Mouse (Mus musculus): ENCODE data around the gene Ankrd33. TPM values are rescaled to one million over a fixed set of nuclear protein-coding genes. Genes with fewer than 3 reads are reported as not detected.
A peak's percentile ranks its signal among the peaks of the same experiment; 100 is the strongest.

Gene Ankrd33
- polyA plus RNA-seq, 1 experiment from 2014 or later: not detected

DNA sequence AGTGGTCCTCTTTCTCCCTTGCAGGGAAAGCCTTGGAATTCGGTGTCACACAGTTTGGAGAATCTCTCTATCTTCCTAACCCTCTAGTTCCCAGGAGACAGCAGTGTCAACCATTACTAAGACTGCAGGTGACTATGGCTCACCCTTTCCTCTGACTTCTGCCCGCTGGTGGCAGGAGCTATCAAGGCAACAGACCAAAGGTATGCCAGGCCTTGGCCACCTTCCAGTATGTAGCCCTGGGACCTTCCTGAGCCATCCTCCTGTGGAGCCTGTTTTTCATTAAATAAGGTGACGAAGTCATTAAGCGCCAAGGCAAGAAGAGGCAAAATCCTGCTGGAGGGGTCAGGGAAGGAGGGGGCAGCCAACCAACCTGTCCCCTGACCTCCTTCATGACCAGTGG, 40.4 kb upstream of the Ankrd33 start:
- Histone ChIP-seq H3K4me1 (ENCODE audit: insufficient read depth, low read length) (peaks cover 80% of the 10 kb centered on the region), H3K27ac (ENCODE audit: low read length) (peak overlapping the region; percentile 97), H3K9me3 (ENCODE audit: low read length) (no peaks in the 10 kb centered on the region), H3K36me3 (ENCODE audit: insufficient read depth, low read length) (no peaks in the 10 kb centered on the region), H3K4me2 (replicated peaks; ENCODE audit: low read depth, low read length) (peak overlapping the region; percentile 80; the same call in 1 of the 2 replicates), H3K9ac (replicated peaks; ENCODE audit: low read length) (no peak overlapping the region), H3K27me3 (ENCODE audit: insufficient read depth, low read length) (no peaks in the 10 kb centered on the region), H3K4me3 (ENCODE audit: low read length) (no peak overlapping the region)
- ATAC-seq (ENCODE audit: low FRiP score, low TSS enrichment): no peak
- WGBS: 61% methylated on average over 4 of the region's 4 CpGs

DNA sequence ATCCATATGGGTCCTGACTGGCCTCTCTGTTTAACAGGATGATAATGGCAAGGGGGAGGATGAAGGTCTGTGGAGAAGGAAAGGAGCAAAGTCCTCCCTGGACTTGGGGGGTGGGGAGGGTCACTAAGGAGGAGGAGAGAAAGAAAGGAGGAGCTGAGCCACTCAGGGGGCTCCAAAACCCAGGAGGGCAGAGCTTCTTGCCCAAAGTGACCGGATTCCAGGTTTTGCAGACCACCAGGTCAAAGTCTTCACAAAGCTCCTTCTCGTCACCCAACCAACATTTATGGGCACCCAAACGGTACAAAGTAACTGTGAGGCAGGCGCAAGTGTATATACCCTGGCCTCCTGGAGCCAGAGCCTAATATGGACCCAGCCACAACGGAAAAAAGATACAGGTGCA, 39.9 kb upstream of the Ankrd33 start:
- no peak for ATAC-seq (ENCODE audit: low FRiP score, low TSS enrichment)
- Histone ChIP-seq H3K4me1 (ENCODE audit: insufficient read depth, low read length) (peaks cover 79% of the 10 kb centered on the region), H3K4me3 (ENCODE audit: low read length) (peak overlapping the region; percentile 81), H3K4me2 (replicated peaks; ENCODE audit: low read depth, low read length) (peak overlapping the region; percentile 80), H3K36me3 (ENCODE audit: insufficient read depth, low read length) (no peaks in the 10 kb centered on the region), H3K9me3 (ENCODE audit: low read length) (no peaks in the 10 kb centered on the region), H3K27ac (ENCODE audit: low read length) (peak overlapping the region; percentile 97), H3K27me3 (ENCODE audit: insufficient read depth, low read length) (no peaks in the 10 kb centered on the region), H3K9ac (replicated peaks; ENCODE audit: low read length) (peak overlapping the region; percentile 96)
- WGBS: 23% methylated on average over 5 of the region's 5 CpGs

DNA sequence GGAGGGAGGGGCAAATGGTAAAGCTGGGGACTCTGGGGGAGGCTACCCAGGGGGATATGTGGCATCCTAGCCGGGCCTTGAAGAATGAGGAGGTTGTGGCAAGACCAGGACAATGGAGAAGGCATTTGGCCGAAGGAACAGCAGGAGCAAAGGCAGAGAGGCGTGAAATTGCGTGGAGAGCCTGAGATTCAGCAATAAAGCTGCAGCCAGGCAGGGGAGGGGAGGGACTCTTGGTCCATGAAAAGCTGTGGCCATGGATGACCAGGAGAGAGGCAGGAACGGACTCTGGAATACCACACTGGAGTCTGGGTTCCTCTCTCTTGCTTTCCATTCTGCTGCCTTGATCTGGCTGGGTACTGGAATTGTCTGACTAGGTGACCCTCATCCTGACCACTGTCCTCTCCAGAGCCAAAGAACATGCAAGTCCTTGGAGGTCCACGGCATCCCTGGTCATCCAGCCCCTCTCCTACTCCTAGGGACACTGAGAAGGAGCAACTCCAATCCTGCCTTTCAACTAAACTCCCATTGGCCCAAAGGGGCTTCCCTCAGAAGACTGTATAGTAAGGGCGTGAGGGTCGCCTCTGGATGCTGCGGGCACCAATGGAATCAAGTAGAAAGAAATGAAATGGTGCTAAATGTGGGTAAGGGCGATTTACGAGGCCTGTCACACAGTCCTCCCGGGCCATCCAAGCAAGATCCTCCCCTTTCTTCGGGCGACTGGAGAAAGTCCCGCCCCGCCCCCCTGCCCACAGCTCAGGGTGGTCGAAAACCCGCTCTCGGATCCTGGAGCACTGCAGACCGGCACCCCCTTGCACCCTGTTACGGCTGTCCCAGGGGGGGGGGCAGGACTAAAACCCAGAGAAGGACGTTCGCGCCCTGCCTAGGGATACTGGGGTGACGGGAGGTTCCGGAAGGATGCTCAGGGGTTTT, 39.2 kb upstream of the Ankrd33 start:
- no peaks in the 10 kb centered on the region for H3K36me3 ChIP-seq (ENCODE audit: insufficient read depth, low read length)
- H3K27ac ChIP-seq (ENCODE audit: low read length): peak overlapping the region; percentile 97
- 6% methylated on average over 25 of the region's 26 CpGs for WGBS
- peak overlapping the region; percentile 80 for H3K4me2 ChIP-seq (replicated peaks; ENCODE audit: low read depth, low read length)
- peak overlapping the region; percentile 81 for H3K4me3 ChIP-seq (ENCODE audit: low read length)
- H3K4me1 ChIP-seq (ENCODE audit: insufficient read depth, low read length): peaks cover 78% of the 10 kb centered on the region
- no peaks in the 10 kb centered on the region for H3K27me3 ChIP-seq (ENCODE audit: insufficient read depth, low read length)
- H3K9ac ChIP-seq (replicated peaks; ENCODE audit: low read length): peak overlapping the region; percentile 96
- no peak for ATAC-seq (ENCODE audit: low FRiP score, low TSS enrichment)
- no peaks in the 10 kb centered on the region for H3K9me3 ChIP-seq (ENCODE audit: low read length)

GRCm38 (mm10) chr15:101077001-101077812, 38.3 kb upstream of the Ankrd33 start:
- under 1% methylated on average over 34 of the region's 34 CpGs for WGBS
- H3K27ac ChIP-seq (ENCODE audit: low read length): peak overlapping the region; percentile 97
- peak overlapping the region; percentile 96 for H3K9ac ChIP-seq (replicated peaks; ENCODE audit: low read length)
- peaks cover 78% of the 10 kb centered on the region for H3K4me1 ChIP-seq (ENCODE audit: insufficient read depth, low read length)
- H3K4me2 ChIP-seq (replicated peaks; ENCODE audit: low read depth, low read length): peak overlapping the region; percentile 80
- no peaks in the 10 kb centered on the region for H3K36me3 ChIP-seq (ENCODE audit: insufficient read depth, low read length)
- peak overlapping the region; percentile 81 for H3K4me3 ChIP-seq (ENCODE audit: low read length)
- 0 out of 2 replicates have a peak, but pooled peaks have one; percentile 0 for ATAC-seq (ENCODE audit: low FRiP score, low TSS enrichment)
- H3K27me3 ChIP-seq (ENCODE audit: insufficient read depth, low read length): no peaks in the 10 kb centered on the region
- H3K9me3 ChIP-seq (ENCODE audit: low read length): no peaks in the 10 kb centered on the region

DNA sequence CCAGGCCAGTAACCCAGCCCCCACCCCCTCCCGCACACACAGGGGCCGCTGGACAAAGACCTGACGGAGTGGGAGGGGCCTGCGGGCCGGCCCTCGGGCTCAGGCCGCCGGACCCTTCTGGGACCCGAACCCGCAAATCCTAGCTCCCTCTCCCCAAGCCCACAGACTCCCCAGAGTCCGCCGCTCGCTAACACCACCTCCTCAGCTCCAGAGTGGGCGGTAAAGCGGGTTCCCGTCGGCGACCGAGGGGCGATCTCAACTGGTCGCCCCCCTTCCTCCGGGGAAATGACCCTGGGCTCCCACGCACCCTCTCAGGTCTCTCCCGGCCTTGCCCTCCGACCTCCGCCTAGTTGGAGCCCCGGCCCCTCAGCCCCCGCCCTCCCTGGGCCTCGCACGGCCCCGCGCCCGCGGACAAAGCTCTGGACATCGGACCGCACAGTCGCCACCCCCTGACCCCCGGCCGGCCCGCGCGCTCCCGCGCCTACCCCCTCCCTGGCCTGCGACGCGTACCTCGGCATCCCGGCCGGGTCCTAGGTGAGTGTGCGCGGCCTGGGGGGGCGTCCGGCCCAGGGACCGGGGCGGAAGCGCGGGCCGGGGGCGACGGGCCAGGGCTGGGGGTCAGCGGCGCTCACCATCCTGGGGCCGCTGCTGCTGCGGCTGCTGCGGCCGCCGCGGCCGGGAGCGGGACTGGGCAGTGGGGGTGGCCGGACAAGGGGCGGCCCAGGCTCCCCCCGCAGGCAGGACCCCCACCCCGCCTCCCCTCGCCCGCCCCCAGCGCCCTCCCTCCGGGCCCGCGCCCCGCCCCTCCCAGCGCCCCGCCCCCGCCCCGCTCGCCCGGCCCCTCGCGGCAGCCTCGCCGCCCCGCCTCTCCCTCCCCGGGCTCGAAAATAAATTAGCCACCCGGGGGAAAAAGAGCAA, 37.5 kb upstream of the Ankrd33 start, which contains the start of gene Fignl2:
Gene Fignl2 (minus strand): TSS at position 755 of the 918 bp plus-strand sequence.
- Histone ChIP-seq H3K9me3 (ENCODE audit: low read length) (no peaks in the 10 kb centered on the region), H3K9ac (replicated peaks; ENCODE audit: low read length) (peak within 1 kb of the TSS; percentile 96), H3K27me3 (ENCODE audit: insufficient read depth, low read length) (no peaks in the 10 kb centered on the region), H3K36me3 (ENCODE audit: insufficient read depth, low read length) (no peaks in the 10 kb centered on the region), H3K4me1 (ENCODE audit: insufficient read depth, low read length) (peaks cover 72% of the 10 kb centered on the region), H3K27ac (ENCODE audit: low read length) (peak within 1 kb of the TSS; percentile 97), H3K4me2 (replicated peaks; ENCODE audit: low read depth, low read length) (peak within 1 kb of the TSS; percentile 80), H3K4me3 (ENCODE audit: low read length) (peak within 1 kb of the TSS; percentile 81)
- WGBS: under 1% methylated on average over 44 of the region's 96 CpGs
- peak; percentile 49 for ATAC-seq (ENCODE audit: low FRiP score, low TSS enrichment)

- peak; percentile 88 for ATAC-seq (ENCODE audit: low FRiP score, low TSS enrichment)
- H3K9me3 ChIP-seq (ENCODE audit: low read length): no peaks in the 10 kb centered on the region
- peak overlapping the region; percentile 80 for H3K4me2 ChIP-seq (replicated peaks; ENCODE audit: low read depth, low read length)
- H3K4me1 ChIP-seq (ENCODE audit: insufficient read depth, low read length): peaks cover 65% of the 10 kb centered on the region
- H3K9ac ChIP-seq (replicated peaks; ENCODE audit: low read length): peak overlapping the region; percentile 96
- H3K36me3 ChIP-seq (ENCODE audit: insufficient read depth, low read length): no peaks in the 10 kb centered on the region
- H3K27ac ChIP-seq (ENCODE audit: low read length): peak overlapping the region; percentile 97
- peak overlapping the region; percentile 81 for H3K4me3 ChIP-seq (ENCODE audit: low read length)
- 0% methylated on average over 21 of the region's 30 CpGs for WGBS
- H3K27me3 ChIP-seq (ENCODE audit: insufficient read depth, low read length): no peaks in the 10 kb centered on the region
These were observed 36.8 kb upstream of the Ankrd33 start for GRCm38 (mm10) chr15:101078731-101079156.

DNA sequence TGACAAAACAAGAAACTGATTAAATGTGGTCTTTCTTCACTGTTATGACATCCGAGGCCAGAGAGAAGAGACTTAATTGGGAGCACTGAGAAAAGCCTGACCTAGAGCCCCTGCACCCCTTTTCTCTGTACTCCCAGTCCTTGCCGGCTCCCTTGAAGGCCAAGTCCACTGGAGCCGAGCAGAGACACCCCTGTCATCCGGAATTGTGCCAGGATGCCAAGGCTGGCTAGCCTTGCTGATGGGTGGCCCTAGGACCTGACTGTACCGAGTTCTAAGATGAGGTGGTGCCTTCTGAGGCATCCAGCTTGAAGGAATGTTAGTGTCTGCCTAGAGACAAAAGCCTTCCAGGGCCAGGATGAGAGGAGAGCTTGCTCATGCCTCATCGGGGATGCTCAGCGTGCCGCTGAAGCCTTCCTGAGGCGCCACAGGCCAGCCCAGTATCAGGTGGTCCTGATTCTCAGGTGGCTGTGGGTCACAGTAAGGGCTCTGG, 35.5 kb upstream of the Ankrd33 start:
- ATAC-seq (ENCODE audit: low FRiP score, low TSS enrichment): no peak
- Histone ChIP-seq H3K4me3 (ENCODE audit: low read length) (no peak overlapping the region), H3K4me1 (ENCODE audit: insufficient read depth, low read length) (peaks cover 57% of the 10 kb centered on the region), H3K27me3 (ENCODE audit: insufficient read depth, low read length) (no peaks in the 10 kb centered on the region), H3K27ac (ENCODE audit: low read length) (no peak overlapping the region), H3K9ac (replicated peaks; ENCODE audit: low read length) (0 out of 2 replicates have a peak overlapping the region, but pooled peaks have one; percentile 3), H3K9me3 (ENCODE audit: low read length) (no peaks in the 10 kb centered on the region), H3K4me2 (replicated peaks; ENCODE audit: low read depth, low read length) (no peak overlapping the region), H3K36me3 (ENCODE audit: insufficient read depth, low read length) (no peaks in the 10 kb centered on the region)
- WGBS: 82% methylated on average over 9 of the region's 9 CpGs

GRCm38 (mm10) chr15:101081035-101081548, 34.5 kb upstream of the Ankrd33 start:
- H3K4me1 ChIP-seq (ENCODE audit: insufficient read depth, low read length): peaks cover 47% of the 10 kb centered on the region
- no peak overlapping the region for H3K4me2 ChIP-seq (replicated peaks; ENCODE audit: low read depth, low read length)
- no peak for ATAC-seq (ENCODE audit: low FRiP score, low TSS enrichment)
- H3K9ac ChIP-seq (replicated peaks; ENCODE audit: low read length): no peak overlapping the region; the same call in 1 of the 2 replicates
- no peaks in the 10 kb centered on the region for H3K27me3 ChIP-seq (ENCODE audit: insufficient read depth, low read length)
- WGBS: 76% methylated on average over 7 of the region's 7 CpGs
- H3K36me3 ChIP-seq (ENCODE audit: insufficient read depth, low read length): no peaks in the 10 kb centered on the region
- H3K9me3 ChIP-seq (ENCODE audit: low read length): no peaks in the 10 kb centered on the region
- no peak overlapping the region for H3K27ac ChIP-seq (ENCODE audit: low read length)
- no peak overlapping the region for H3K4me3 ChIP-seq (ENCODE audit: low read length)

All from kidney, embryonic 16.5 days (tissue).